In genomic region chr2:28067175-28067574, GRCm38 (mm10) we compare ENCODE assay signal across 12 mouse cellular contexts. TPM values are rescaled to one million over a fixed set of nuclear protein-coding genes. Genes with fewer than 3 reads are reported as not detected.
DNase-seq lines count a peak whose midpoint lies in the region; ATAC-seq and TF ChIP-seq lines count a peak whose summit lies in the region.
"Had no signal": no experiment of that assay in that cellular context is flagged by ENCODE, and none has a peak within 500 bp of the region (broad histone marks: within the 10 kb centered on the region; RNA-seq: fewer than 3 reads in every experiment).

No protein-coding gene starts in this region.

- H3K27ac ChIP-seq in heart, embryonic 13.5 days (replicated peaks): peak overlapping the region; percentile 48; the same call in 1 of the 2 replicates
- H3K27ac ChIP-seq in liver, embryonic 15.5 days (replicated peaks): peak overlapping the region; percentile 96
- no peak overlapping the region for H3K27ac ChIP-seq in lung, postnatal 0 days (ENCODE audit: low read length)
- H3K27ac ChIP-seq: gastrocnemius, adult 2 months had no signal

- no peaks in the 10 kb centered on the region for H3K36me3 ChIP-seq in heart, embryonic 13.5 days
- no peaks in the 10 kb centered on the region for H3K36me3 ChIP-seq in liver, embryonic 15.5 days (replicated peaks)
- no peaks in the 10 kb centered on the region for H3K36me3 ChIP-seq in lung, postnatal 0 days (ENCODE audit: insufficient read depth, low read length)

- WGBS in heart, embryonic 13.5 days: 61% methylated on average over 6 of the region's 6 CpGs
- 86% methylated on average over 6 of the region's 6 CpGs for WGBS in liver, embryonic 15.5 days (ENCODE audit: insufficient replicate concordance)
- 77% methylated on average over 6 of the region's 6 CpGs for WGBS in lung, postnatal 0 days

- H3K27me3 ChIP-seq in heart, embryonic 13.5 days (replicated peaks): no peaks in the 10 kb centered on the region
- no peaks in the 10 kb centered on the region for H3K27me3 ChIP-seq in liver, embryonic 15.5 days
- no peaks in the 10 kb centered on the region for H3K27me3 ChIP-seq in lung, postnatal 0 days (replicated peaks; ENCODE audit: insufficient read depth, low read length)

- no peaks in the 10 kb centered on the region for H3K9me3 ChIP-seq in heart, embryonic 13.5 days
- H3K9me3 ChIP-seq in liver, embryonic 15.5 days (replicated peaks): no peaks in the 10 kb centered on the region
- no peaks in the 10 kb centered on the region for H3K9me3 ChIP-seq in lung, postnatal 0 days (ENCODE audit: low read length)

- H3K4me2 ChIP-seq in heart, embryonic 13.5 days: no peak overlapping the region
- H3K4me2 ChIP-seq in liver, embryonic 15.5 days: no peak overlapping the region
- H3K4me2 ChIP-seq in lung, postnatal 0 days (replicated peaks; ENCODE audit: low read depth, low read length): no peak overlapping the region

- TF ChIP-seq EP300 in lung, postnatal 0 days (IDR thresholded peaks at IDR 0.05): no peak

- no peak overlapping the region for H3K4me3 ChIP-seq in heart, embryonic 13.5 days
- no peak overlapping the region for H3K4me3 ChIP-seq in liver, embryonic 15.5 days (replicated peaks)
- no peak overlapping the region for H3K4me3 ChIP-seq in lung, postnatal 0 days (ENCODE audit: low read depth, low read length)
- H3K4me3 ChIP-seq: gastrocnemius, adult 2 months had no signal

- ATAC-seq in heart, embryonic 13.5 days (ENCODE audit: extremely low read depth, insufficient number of reproducible peaks, low FRiP score, low TSS enrichment): no peak
- no peak for ATAC-seq in liver, embryonic 15.5 days (ENCODE audit: insufficient read depth)
- no peak for ATAC-seq in erythroblast, adult 5-6 weeks (replicated peaks; ENCODE audit: low FRiP score, poor library complexity, severe bottlenecking)
- no peak for ATAC-seq in monocyte, adult 5-6 weeks (replicated peaks; ENCODE audit: insufficient number of reproducible peaks, low FRiP score, low TSS enrichment, poor library complexity, severe bottlenecking)
- no peak for ATAC-seq in lung, postnatal 0 days
- ATAC-seq: CD4-positive, CD25-positive, alpha-beta regulatory T cell, adult 4 months had no signal

- no peak for DNase-seq in heart, adult 9 months (ENCODE audit: low spot score in 2 of 2)
- peak; percentile 28 for DNase-seq in cerebellum, adult 8-10 months
- peak; percentile 41 to 66 for DNase-seq in layer of hippocampus, adult 18-20 months (ENCODE audit: low spot score in 2 of 2)
- no peak for DNase-seq in lung, postnatal 0 days (ENCODE audit: low spot score)
- DNase-seq: gastrocnemius, adult 2 months had no signal

- no peak overlapping the region for H3K9ac ChIP-seq in heart, embryonic 13.5 days
- H3K9ac ChIP-seq in liver, embryonic 15.5 days: no peak overlapping the region
- H3K9ac ChIP-seq in lung, postnatal 0 days (replicated peaks; ENCODE audit: low read depth): no peak overlapping the region

- no peak for TF ChIP-seq CTCF in lung, postnatal 0 days (IDR thresholded peaks at IDR 0.05)

- H3K4me1 ChIP-seq in heart, embryonic 13.5 days: peaks cover 18% of the 10 kb centered on the region
- H3K4me1 ChIP-seq in liver, embryonic 15.5 days (replicated peaks): peaks cover 74% of the 10 kb centered on the region
- H3K4me1 ChIP-seq in lung, postnatal 0 days (ENCODE audit: insufficient read depth, low read depth, low read length): no peaks in the 10 kb centered on the region

RNA-seq across cellular contexts. Expression of gene Fcnb, which starts 17.5 kb away (rescaled TPM):
- 0.25 and 0.28 TPM in 2 replicates for polyA plus RNA-seq in heart, embryonic 13.5 days (2015; fragmentation: Nextera tagmentation; extraction: Ambion mirVana)
- total RNA-seq in layer of hippocampus, adult 18-20 months (2021): not detected
- 63.9 and 70.8 TPM in 2 replicates for polyA plus RNA-seq in liver, embryonic 15.5 days (2015; fragmentation: Nextera tagmentation; extraction: Ambion mirVana)
- total RNA-seq in erythroblast, adult 5-6 weeks (2015; ENCODE audit: low replicate concordance): 217 and 263 TPM in 2 replicates
- 104 and 130 TPM in 2 replicates for total RNA-seq in erythroblast, adult 5-6 weeks (2017; ENCODE audit: low replicate concordance)
- total RNA-seq in monocyte, adult 5-6 weeks (2017): not detected in 3 replicates
- polyA plus RNA-seq in lung, postnatal 0 days (2015; fragmentation: Nextera tagmentation; extraction: Ambion mirVana): 0.50 and 1.1 TPM in 2 replicates
- total RNA-seq: gastrocnemius, adult 2 months; layer of hippocampus, postnatal 10 days had no signal
- polyA plus RNA-seq: CD4-positive, CD25-positive, alpha-beta regulatory T cell, adult 4 months; neural tube, embryonic 14.5 days had no signal

Comparison
In these comparisons a context has a peak if more than half of its experiments do, and no peak if none do; other contexts are left out.
1. DNase-seq: peak in cerebellum, adult 8-10 months (single experiment) and layer of hippocampus, adult 18-20 months (2 of 2); none in heart, adult 9 months (0 of 2) and lung, postnatal 0 days (single experiment).
2. RNA of gene Fcnb, which starts 17.5 kb away (total RNA-seq): 104 to 263 TPM in erythroblast, adult 5-6 weeks; not detected in layer of hippocampus, adult 18-20 months and not detected in monocyte, adult 5-6 weeks; every median in the first group is over 10 times any median in the second.